Mouse (Mus musculus) c-Kit-positive CD71-positive TER-119-negative erythroid progenitor cells, embryonic 14.5 days (primary cell): ENCODE data around the gene Amd2.

ENCODE experiments used
- DNase-seq: peaks from one replicate; pipeline ENCODE4 v3.0.0-alpha.2; 2013; ENCODE audit warnings: low read depth

The Amd2 gene

GRCm38 (mm10) chr10:35711792-35712191, at the start of gene Amd2:
Gene Amd2 (minus strand): TSS chr10:35711892.
- DNase-seq: no peak

- DNase-seq: no peak
Measured at GRCm38 (mm10) chr10:35761280-35761679, 49.6 kb upstream of the Amd2 start.

- no peak for DNase-seq
Measured at GRCm38 (mm10) chr10:35737639-35738038, 25.9 kb upstream of the Amd2 start.

DNA sequence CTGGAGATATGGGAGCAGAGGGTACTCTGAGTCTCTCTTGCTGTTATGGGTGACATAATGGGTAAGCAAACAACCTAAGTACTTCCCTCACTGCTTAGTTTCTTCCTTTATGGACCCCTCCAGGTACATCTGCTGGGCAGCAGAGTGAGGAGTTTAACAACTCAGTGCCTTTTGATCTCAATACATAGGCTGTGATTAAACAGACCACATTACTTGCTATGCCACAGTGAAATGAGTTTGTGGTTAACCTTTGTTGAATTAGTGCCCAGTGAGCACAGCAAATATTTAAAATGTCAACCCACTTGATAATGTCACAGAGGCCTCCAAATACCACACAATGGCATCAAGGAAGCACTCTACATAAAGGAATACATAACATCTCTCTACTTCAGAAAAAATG, 2.6 kb upstream of the Amd2 start:
- DNase-seq: no peak
